Mouse (Mus musculus) macrophage (primary cell): ENCODE measurements around the gene Ccdc117. TPM values are rescaled to one million over a fixed set of nuclear protein-coding genes. Genes with fewer than 3 reads are reported as not detected.
"Not testable (repeated sequence)": the region's sequence is repeated elsewhere in the genome, so short reads cannot be mapped to it uniquely, and the experiment has no call there.

ENCODE experiments used
- H3K27ac ChIP-seq: fragments of 350-480 bp; formaldehyde crosslinking; 2 replicates; pipeline ENCODE4 v1.9.0; 2021
- H3K36me3 ChIP-seq: fragments of 350-480 bp; formaldehyde crosslinking; 2 replicates; pipeline ENCODE4 v1.9.0; 2021; ENCODE audit errors: inconsistent target
- H3K4me3 ChIP-seq: fragments of 350-480 bp; formaldehyde crosslinking; 2 replicates; pipeline ENCODE4 v1.9.0; 2021; ENCODE audit errors: inconsistent target
- H3K79me2 ChIP-seq: fragments of 350-480 bp; formaldehyde crosslinking; 2 replicates; pipeline ENCODE4 v1.9.0; 2021; ENCODE audit errors: inconsistent target
- WGBS: methylation state at CpG from one replicate; pipeline ENCODE4 v1.1.7; 2026; ENCODE audit warnings: inconsistent platforms; ENCODE audit not compliant: missing documents; 5-methylcytosine and 5-hydroxymethylcytosine counted together
- polyA plus RNA-seq: library from polyadenylated mRNA; stranded (reverse); fragments of 250-400 nt; gene quantifications from 3 replicates; pipeline ENCODE4 v1.2.4, GENCODE M21; 2018; ENCODE audit warnings: inconsistent platforms

The Ccdc117 gene
- polyA plus RNA-seq, 1 experiment from 2014 or later: 9.4 TPM

GRCm38 (mm10) chr11:5522798-5523415 is 19.1 kb downstream of the Ccdc117 start:
- H3K36me3 ChIP-seq: peaks cover 39% of the 10 kb centered on the region
- peak overlapping the region; percentile 85 for H3K4me3 ChIP-seq
- H3K79me2 ChIP-seq: peaks cover 45% of the 10 kb centered on the region
- WGBS: 78% methylated on average over 11 of the region's 11 CpGs
- no peak overlapping the region for H3K27ac ChIP-seq

- peaks cover 38% of the 10 kb centered on the region for H3K36me3 ChIP-seq
- H3K27ac ChIP-seq: peak overlapping the region; percentile 92
- peaks cover 45% of the 10 kb centered on the region for H3K79me2 ChIP-seq
- peak overlapping the region; percentile 85 for H3K4me3 ChIP-seq
- 1% methylated on average over 31 of the region's 34 CpGs for WGBS
These were observed 20.3 kb downstream of the Ccdc117 start for GRCm38 (mm10) chr11:5521516-5522291.

DNA sequence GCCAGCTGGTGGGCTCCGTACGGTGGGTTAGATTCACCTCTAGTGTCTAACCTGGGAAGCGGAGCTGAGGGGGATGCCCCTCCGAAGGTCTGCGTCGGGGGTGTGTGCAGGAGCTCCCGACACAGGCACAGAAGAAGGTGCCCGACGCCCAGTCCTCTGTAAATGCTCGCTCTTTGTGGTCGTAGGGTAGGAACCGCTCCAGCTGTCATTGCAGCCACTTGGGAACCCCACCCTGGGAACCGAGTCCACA is 20.8 kb downstream of the Ccdc117 start:
- Histone ChIP-seq H3K27ac (peak overlapping the region; percentile 92), H3K36me3 (peaks cover 34% of the 10 kb centered on the region), H3K79me2 (peaks cover 45% of the 10 kb centered on the region), H3K4me3 (peak overlapping the region; percentile 85)
- under 1% methylated on average over 13 of the region's 13 CpGs for WGBS

GRCm38 (mm10) chr11:5520412-5521265 is 21.3 kb downstream of the Ccdc117 start, which contains the start of gene Xbp1:
Gene Xbp1 (plus strand): TSS chr11:5520659.
- WGBS: under 1% methylated on average over 62 of the region's 72 CpGs
- Histone ChIP-seq H3K36me3 (peaks cover 28% of the 10 kb centered on the region), H3K27ac (peak within 1 kb of the TSS; percentile 92), H3K79me2 (peaks cover 45% of the 10 kb centered on the region), H3K4me3 (peak within 1 kb of the TSS; percentile 85)

DNA sequence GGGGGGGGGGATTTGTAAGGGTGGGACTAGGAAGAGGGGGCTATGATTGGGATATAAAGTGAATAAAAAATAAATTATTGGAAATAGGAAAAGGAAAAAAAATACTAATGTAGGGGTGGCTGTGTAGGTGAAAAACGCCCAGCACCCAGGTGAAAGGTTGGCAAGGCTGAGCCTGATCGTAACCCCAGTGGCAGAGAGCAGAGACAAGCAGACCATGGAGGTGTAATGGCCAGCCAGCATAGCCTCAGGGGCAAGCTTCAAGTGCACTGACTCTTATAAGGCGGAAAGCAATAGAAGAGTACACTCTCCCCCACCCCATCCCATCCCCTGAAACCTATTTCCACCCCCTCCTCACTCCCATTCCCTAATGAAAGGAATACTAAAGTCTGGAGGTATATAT is 22.3 kb downstream of the Ccdc117 start:
- Histone ChIP-seq H3K79me2 (peaks cover 37% of the 10 kb centered on the region), H3K4me3 (peak overlapping the region; percentile 41; the same call in 1 of the 2 replicates)
- WGBS: 97% methylated on average over 3 of the region's 3 CpGs

GRCm38 (mm10) chr11:5517346-5517745 is 24.6 kb downstream of the Ccdc117 start:
- Histone ChIP-seq H3K27ac (no peak overlapping the region), H3K4me3 (no peak overlapping the region), H3K36me3 (no peaks in the 10 kb centered on the region), H3K79me2 (peaks cover 14% of the 10 kb centered on the region)
- WGBS: 77% methylated on average over 6 of the region's 6 CpGs

More for the DNA sequence above, 22.3 kb downstream of the Ccdc117 start:
- H3K36me3 ChIP-seq: peaks cover 20% of the 10 kb centered on the region
- peak overlapping the region; percentile 79 for H3K27ac ChIP-seq

GRCm38 (mm10) chr11:5516617-5517016 is 25.4 kb downstream of the Ccdc117 start:
- WGBS: 94% methylated on average over 14 of the region's 14 CpGs
- Histone ChIP-seq H3K36me3 (no peaks in the 10 kb centered on the region), H3K4me3 (no peak overlapping the region), H3K79me2 (peaks cover 6% of the 10 kb centered on the region), H3K27ac (no peak overlapping the region)

DNA sequence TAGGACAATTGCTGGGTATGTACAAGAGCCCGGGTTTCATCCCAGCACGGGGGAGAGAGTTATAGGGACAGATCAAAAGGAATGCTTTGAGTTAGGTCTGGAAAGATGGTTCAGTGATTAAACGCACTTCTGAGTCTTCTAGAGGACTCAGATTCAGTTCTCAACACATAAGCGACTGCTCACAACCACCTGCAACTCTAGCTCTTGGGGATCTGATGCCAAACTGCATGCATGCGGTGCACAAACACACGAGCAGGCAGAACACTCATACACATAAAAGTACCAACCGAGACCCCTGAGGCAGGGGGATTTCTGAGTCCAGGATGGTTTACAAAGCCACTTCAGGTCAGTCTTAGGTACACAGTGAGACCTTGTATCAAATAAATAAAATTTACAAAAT is 25.8 kb downstream of the Ccdc117 start:
- Histone ChIP-seq H3K36me3 (no peaks in the 10 kb centered on the region), H3K79me2 (peaks cover 2% of the 10 kb centered on the region), H3K4me3 (no peak overlapping the region), H3K27ac (no peak overlapping the region)
- WGBS: 87% methylated on average over 7 of the region's 7 CpGs

DNA sequence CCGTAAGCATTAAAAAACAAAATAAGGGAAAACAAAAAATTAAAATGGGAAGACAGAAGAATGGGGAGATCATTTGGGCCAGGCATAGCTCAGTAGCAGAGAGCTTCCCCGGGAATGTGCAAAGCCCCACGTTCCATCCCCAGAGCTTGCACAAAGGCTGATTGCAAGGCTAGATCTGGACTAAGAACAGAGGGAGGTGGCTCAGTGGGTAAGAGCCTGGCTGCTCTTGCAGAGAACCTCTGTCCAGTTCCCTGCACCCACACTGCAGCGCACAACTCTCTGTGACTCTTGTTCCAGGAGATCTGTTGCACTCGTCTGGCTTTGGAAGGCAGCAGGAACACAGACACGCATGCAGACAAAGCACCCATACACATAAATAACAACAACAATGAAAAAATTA is 26.3 kb downstream of the Ccdc117 start:
- H3K36me3 ChIP-seq: no peaks in the 10 kb centered on the region
- no peak overlapping the region for H3K4me3 ChIP-seq
- H3K79me2 ChIP-seq: no peaks in the 10 kb centered on the region
- no peak overlapping the region for H3K27ac ChIP-seq
- WGBS: 98% methylated on average over 6 of the region's 6 CpGs

- Histone ChIP-seq H3K36me3 (no peaks in the 10 kb centered on the region), H3K79me2 (no peaks in the 10 kb centered on the region), H3K4me3 (no peak overlapping the region), H3K27ac (no peak overlapping the region)
- 88% methylated on average over 5 of the region's 6 CpGs for WGBS
These were observed 26.8 kb downstream of the Ccdc117 start for GRCm38 (mm10) chr11:5515196-5515595.

GRCm38 (mm10) chr11:5514091-5514490 is 27.9 kb downstream of the Ccdc117 start:
- no peaks in the 10 kb centered on the region for H3K36me3 ChIP-seq
- no peak overlapping the region for H3K4me3 ChIP-seq
- H3K27ac ChIP-seq: no peak overlapping the region
- WGBS: 100% methylated on average over 4 of the region's 4 CpGs
- no peaks in the 10 kb centered on the region for H3K79me2 ChIP-seq

DNA sequence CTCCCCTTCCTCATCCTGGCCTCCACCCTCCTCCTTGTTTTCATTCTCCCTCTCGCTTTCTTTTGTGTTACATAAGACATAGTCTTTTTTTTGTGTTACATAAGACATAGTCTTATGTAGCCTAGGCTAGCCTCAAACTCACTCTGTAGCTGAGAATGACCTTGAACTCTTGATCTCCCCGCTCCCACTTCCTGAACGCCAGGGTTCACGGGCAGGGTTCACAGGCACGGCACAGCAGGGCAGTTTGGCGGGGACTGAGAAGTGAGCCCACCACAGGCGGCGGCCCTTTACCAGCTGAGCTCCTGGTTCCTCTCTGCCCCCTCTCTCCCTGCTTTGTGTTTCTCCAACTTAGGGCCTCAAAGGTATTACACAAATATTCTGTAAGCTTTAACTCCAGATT is 29.0 kb downstream of the Ccdc117 start:
- Histone ChIP-seq H3K36me3 (no peaks in the 10 kb centered on the region), H3K79me2 (no peaks in the 10 kb centered on the region), H3K4me3 (no peak overlapping the region), H3K27ac (peak overlapping the region; percentile 81)
- 82% methylated on average over 8 of the region's 8 CpGs for WGBS

GRCm38 (mm10) chr11:5512099-5512725 is 29.8 kb downstream of the Ccdc117 start:
- H3K27ac ChIP-seq: peak overlapping the region; percentile 81
- WGBS: 5% methylated on average over 12 of the region's 12 CpGs
- no peak overlapping the region for H3K4me3 ChIP-seq
- H3K79me2 ChIP-seq: no peaks in the 10 kb centered on the region
- no peaks in the 10 kb centered on the region for H3K36me3 ChIP-seq

DNA sequence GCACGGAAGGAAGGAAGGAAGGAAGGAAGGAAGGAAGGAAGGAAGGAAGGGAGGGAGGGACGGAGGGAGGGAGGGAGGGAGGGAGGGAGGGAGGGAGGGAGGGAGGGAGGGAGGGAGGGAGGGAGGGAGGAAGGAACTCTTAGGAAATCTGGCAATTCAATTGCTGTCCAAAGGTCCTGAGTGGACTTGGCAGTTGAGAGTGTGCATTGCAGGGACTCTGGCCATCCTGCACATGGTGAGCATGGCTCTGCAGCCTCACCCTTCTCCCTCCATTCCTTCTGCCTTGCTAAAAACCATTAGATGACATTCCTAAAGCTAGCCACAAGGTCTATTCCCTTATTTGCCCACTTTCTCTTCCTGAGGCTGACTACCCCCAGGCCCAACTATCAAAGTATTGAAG is 31.3 kb downstream of the Ccdc117 start:
- not testable (repeated sequence) for H3K4me3 ChIP-seq, H3K79me2 ChIP-seq, H3K27ac ChIP-seq, H3K36me3 ChIP-seq
- no CpG with 5 or more reads among the region's 2 CpGs for WGBS
